Mouse (Mus musculus) stomach, embryonic 16.5 days (tissue): ENCODE measurements around the gene Trim30b. TPM values are rescaled to one million over a fixed set of nuclear protein-coding genes. Genes with fewer than 3 reads are reported as not detected.
"Not testable (repeated sequence)": the region's sequence is repeated elsewhere in the genome, so short reads cannot be mapped to it uniquely, and the experiment has no call there.

Source experiments
- ATAC-seq: fragments of 200-750 bp; cut with Nextera tagmentation; 2 replicates; pipeline ENCODE4 v1.8.0; 2017; ENCODE audit warnings: moderate number of reproducible peaks, moderate TSS enrichment; ENCODE audit not compliant: insufficient read depth, low FRiP score
- H3K27ac ChIP-seq: fragments of 300-500 bp; sonication (generic); 2 replicates; pipeline ENCODE4 v1.5.1; 2014; ENCODE audit warnings: low read length
- H3K27me3 ChIP-seq: fragments of 300-500 bp; sonication (generic); 2 replicates; pipeline ENCODE4 v1.6.1; 2014; ENCODE audit warnings: low read length, control low read depth, mixed read lengths; ENCODE audit not compliant: control insufficient read depth, insufficient read depth
- H3K36me3 ChIP-seq: fragments of 300-500 bp; sonication (generic); 2 replicates; pipeline ENCODE4 v1.6.1; 2014; ENCODE audit warnings: low read length; ENCODE audit not compliant: control insufficient read depth, insufficient read depth
- H3K4me1 ChIP-seq: fragments of 300-500 bp; sonication (generic); 2 replicates; pipeline ENCODE4 v1.6.1; 2014; ENCODE audit warnings: low read length, control low read depth, mixed read lengths; ENCODE audit not compliant: control insufficient read depth, insufficient read depth
- H3K4me2 ChIP-seq: fragments of 300-500 bp; sonication (generic); 2 replicates; pipeline ENCODE4 v1.6.1; 2014; ENCODE audit warnings: low read depth, low read length, mixed read lengths
- H3K4me3 ChIP-seq: fragments of 300-500 bp; sonication (generic); replicated peaks from 2 replicates; pipeline ENCODE4 v1.5.1; 2014; ENCODE audit warnings: mild to moderate bottlenecking, low read length
- H3K9ac ChIP-seq: fragments of 300-500 bp; sonication (generic); 2 replicates; pipeline ENCODE4 v1.6.1; 2014; ENCODE audit warnings: low read length
- H3K9me3 ChIP-seq: fragments of 300-500 bp; sonication (generic); replicated peaks from 2 replicates; pipeline ENCODE4 v1.6.1; 2016; ENCODE audit warnings: low read length, control low read depth; ENCODE audit not compliant: control insufficient read depth
- WGBS: fragments of 180-500 bp; shearing (Covaris S2); extraction: QIAGEN DNeasy Blood & Tissue Kit; methylation state at CpG from one replicate; pipeline ENCODE4 v1.1.7; 2014; 5-methylcytosine and 5-hydroxymethylcytosine counted together
- polyA plus RNA-seq: library from polyadenylated mRNA; unstranded; fragments of >200 nt; fragmentation: Nextera tagmentation; extraction: Ambion mirVana; gene quantifications from 2 replicates; pipeline ENCODE4 v1.2.1, GENCODE M21; 2015

Gene Trim30b
- polyA plus RNA-seq, 1 experiment from 2014 or later: 0.31 TPM

- ATAC-seq, H3K27me3 ChIP-seq, H3K4me2 ChIP-seq, H3K27ac ChIP-seq, H3K4me3 ChIP-seq, H3K36me3 ChIP-seq, H3K9ac ChIP-seq, H3K9me3 ChIP-seq, H3K4me1 ChIP-seq: not testable (repeated sequence)
- WGBS: 91% methylated on average over 2 of the region's 4 CpGs
Observed at GRCm38 (mm10) chr7:104340744-104341143, 28.9 kb downstream of the Trim30b start.

GRCm38 (mm10) chr7:104335547-104335946, 34.1 kb downstream of the Trim30b start:
- not testable (repeated sequence) for H3K27ac ChIP-seq, H3K4me3 ChIP-seq, H3K9ac ChIP-seq, ATAC-seq, H3K9me3 ChIP-seq, H3K4me1 ChIP-seq, H3K36me3 ChIP-seq, H3K4me2 ChIP-seq, H3K27me3 ChIP-seq
- WGBS: 83% methylated on average over 3 of the region's 3 CpGs

- not testable (repeated sequence) for H3K4me1 ChIP-seq, H3K4me2 ChIP-seq, H3K9me3 ChIP-seq, H3K27ac ChIP-seq, H3K36me3 ChIP-seq, H3K4me3 ChIP-seq, H3K27me3 ChIP-seq, H3K9ac ChIP-seq, ATAC-seq
- 92% methylated on average over 2 of the region's 2 CpGs for WGBS
Observed at GRCm38 (mm10) chr7:104329171-104329570, 40.5 kb downstream of the Trim30b start, which contains the start of gene Trim34b. Gene Trim34b (plus strand): TSS chr7:104329471.

GRCm38 (mm10) chr7:104322028-104322427, 47.7 kb downstream of the Trim30b start:
- Histone ChIP-seq H3K4me1 (no peaks in the 10 kb centered on the region), H3K4me2 (no peak overlapping the region), H3K36me3 (no peaks in the 10 kb centered on the region), H3K9me3 (no peaks in the 10 kb centered on the region), H3K27ac (no peak overlapping the region), H3K27me3 (no peaks in the 10 kb centered on the region), H3K4me3 (no peak overlapping the region), H3K9ac (no peak overlapping the region)
- 57% methylated on average over 9 of the region's 9 CpGs for WGBS
- no peak for ATAC-seq

- Histone ChIP-seq H3K4me2 (peak within 1 kb of the TSS; percentile 51), H3K27ac (peak within 1 kb of the TSS; percentile 18; the same call in 1 of the 2 replicates), H3K4me3 (peak within 1 kb of the TSS; percentile 55), H3K9ac (peak within 1 kb of the TSS; percentile 64)
- not testable (repeated sequence) for H3K27me3 ChIP-seq, H3K4me1 ChIP-seq, H3K36me3 ChIP-seq, H3K9me3 ChIP-seq
- WGBS: 15% methylated on average over 4 of the region's 4 CpGs
- peak; percentile 92 for ATAC-seq
Observed at GRCm38 (mm10) chr7:104315369-104316080, 54.2 kb downstream of the Trim30b start, which contains the start of gene Trim12a. Gene Trim12a (minus strand): TSS chr7:104315466.

GRCm38 (mm10) chr7:104314796-104315353, 54.8 kb downstream of the Trim30b start:
- Histone ChIP-seq H3K9me3 (no peaks in the 10 kb centered on the region), H3K9ac (peak overlapping the region; percentile 64), H3K4me2 (peak overlapping the region; percentile 51), H3K4me3 (peak overlapping the region; percentile 55), H3K27ac (peak overlapping the region; percentile 18; the same call in 1 of the 2 replicates), H3K36me3 (no peaks in the 10 kb centered on the region), H3K27me3 (no peaks in the 10 kb centered on the region), H3K4me1 (no peaks in the 10 kb centered on the region)
- WGBS: 8% methylated on average over 15 of the region's 15 CpGs
- peak; percentile 64 for ATAC-seq

Other genes with a start within 250 kb of the Trim30b start
- gene Ubqln5, start 240.1 kb downstream of the Trim30b start, polyA plus RNA-seq: not detected in 2 replicates
- gene Olfr643, start 232.5 kb downstream of the Trim30b start, polyA plus RNA-seq: not detected in 2 replicates
- gene Ubqln3, start 226.6 kb downstream of the Trim30b start, polyA plus RNA-seq: not detected in 2 replicates
- not detected in 2 replicates for gene Ubqlnl, start 219.3 kb downstream of the Trim30b start, polyA plus RNA-seq
- gene Olfm5, start 205.1 kb downstream of the Trim30b start, polyA plus RNA-seq: not detected in 2 replicates
- 0.26 and 0.27 TPM in 2 replicates for gene Olfr648, start 186.5 kb downstream of the Trim30b start, polyA plus RNA-seq
- not detected in 2 replicates for gene Olfr649, start 173.9 kb downstream of the Trim30b start, polyA plus RNA-seq
- 0.87 and 0.89 TPM in 2 replicates for gene Trim6, start 151.1 kb downstream of the Trim30b start, polyA plus RNA-seq
- gene Trim34a, start 125.4 kb downstream of the Trim30b start, polyA plus RNA-seq: 1.8 and 2.2 TPM in 2 replicates
- 0.54 and 0.62 TPM in 2 replicates for gene Trim5, start 81.8 kb downstream of the Trim30b start, polyA plus RNA-seq
- 5.3 and 6.1 TPM in 2 replicates for gene Trim12a, start 54.4 kb downstream of the Trim30b start, polyA plus RNA-seq
- gene Trim34b, start 40.4 kb downstream of the Trim30b start, polyA plus RNA-seq: not detected in 2 replicates
- 2.8 TPM in 2 replicates for gene Trim12c, start 16.5 kb downstream of the Trim30b start, polyA plus RNA-seq
- gene Trim30c, start 31.0 kb upstream of the Trim30b start, polyA plus RNA-seq: 0.25 and 0.26 TPM in 2 replicates
- gene Trim30a, start 95.3 kb upstream of the Trim30b start, polyA plus RNA-seq: 1.8 and 2.4 TPM in 2 replicates
- 0.62 and 1.1 TPM in 2 replicates for gene Trim30d, start 138.0 kb upstream of the Trim30b start, polyA plus RNA-seq
- gene Olfr651, start 180.2 kb upstream of the Trim30b start, polyA plus RNA-seq: not detected in 2 replicates
- not detected in 2 replicates for gene Olfr652, start 191.0 kb upstream of the Trim30b start, polyA plus RNA-seq
- gene Olfr653, start 207.4 kb upstream of the Trim30b start, polyA plus RNA-seq: not detected in 2 replicates
- not detected in 2 replicates for gene Olfr654, start 217.1 kb upstream of the Trim30b start, polyA plus RNA-seq
- not detected in 2 replicates for gene Olfr655, start 231.9 kb upstream of the Trim30b start, polyA plus RNA-seq
- gene Olfr656, start 244.1 kb upstream of the Trim30b start, polyA plus RNA-seq: not detected in 2 replicates